Mouse (Mus musculus): Measurements from ENCODE around the gene Pakap. TPM values are rescaled to one million over a fixed set of nuclear protein-coding genes. Genes with fewer than 3 reads are reported as not detected.

Pakap gene
- total RNA-seq, 2 experiments from 2014 or later: 15.2 to 16.5 TPM

DNA sequence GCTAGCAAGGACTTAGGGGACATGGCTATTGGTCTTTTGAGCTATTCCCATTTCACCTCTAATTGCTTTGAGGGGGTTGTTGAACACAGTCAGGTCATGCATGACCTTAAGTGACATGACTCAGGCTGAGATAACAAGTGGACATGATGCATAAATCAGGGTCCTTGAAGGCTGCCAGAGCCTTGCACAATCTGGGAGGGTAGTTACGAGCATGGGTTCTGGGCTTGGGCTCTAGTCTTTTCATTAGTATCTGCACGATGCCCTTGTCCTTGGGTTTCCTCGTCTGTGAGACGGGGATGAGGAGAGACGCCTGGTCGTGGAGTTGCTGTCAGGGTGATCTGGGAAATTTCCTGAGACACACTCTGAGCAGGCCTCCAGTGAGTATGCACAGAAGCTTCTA, 6.7 kb downstream of the Pakap start:
- DNase-seq: no peak

DNA sequence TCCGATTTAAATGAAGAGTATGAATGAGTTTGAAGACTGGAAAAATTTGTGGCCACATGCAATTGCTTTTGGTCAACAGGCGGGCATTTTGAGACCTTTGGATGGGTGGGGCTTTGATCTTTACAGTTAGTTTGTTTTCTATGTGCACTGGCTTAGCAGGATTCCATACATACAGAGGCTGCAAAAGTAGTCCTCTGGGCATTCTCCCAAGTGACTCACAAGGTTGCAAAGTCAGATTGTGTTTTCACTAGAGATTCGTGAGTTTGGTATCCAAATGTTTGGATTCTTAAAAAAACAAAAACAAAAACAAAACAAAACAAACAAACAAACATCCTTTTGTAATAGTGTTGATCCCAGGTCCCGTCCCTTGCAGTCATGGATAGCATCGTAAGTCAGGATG, 7.7 kb downstream of the Pakap start:
- DNase-seq: no peak

DNA sequence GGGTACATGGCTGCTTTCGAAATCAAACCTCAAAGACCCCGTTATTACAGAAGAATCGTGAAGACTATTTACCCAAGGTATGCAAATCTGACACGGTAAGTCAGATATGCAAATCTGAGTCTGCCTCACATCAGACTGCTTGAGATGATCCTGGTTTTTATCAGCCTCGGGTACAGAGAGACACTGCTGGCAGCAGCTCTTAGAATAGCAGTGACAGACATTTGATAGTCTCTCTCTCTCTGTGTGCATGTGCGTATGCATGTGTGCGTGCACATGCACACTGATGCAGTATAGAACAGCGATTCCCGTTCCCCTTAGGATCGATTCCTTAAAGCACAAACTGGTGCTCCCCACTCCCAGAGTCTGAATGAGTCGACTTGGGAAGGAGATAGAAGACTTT, 8.1 kb downstream of the Pakap start:
- DNase-seq: no peak

DNA sequence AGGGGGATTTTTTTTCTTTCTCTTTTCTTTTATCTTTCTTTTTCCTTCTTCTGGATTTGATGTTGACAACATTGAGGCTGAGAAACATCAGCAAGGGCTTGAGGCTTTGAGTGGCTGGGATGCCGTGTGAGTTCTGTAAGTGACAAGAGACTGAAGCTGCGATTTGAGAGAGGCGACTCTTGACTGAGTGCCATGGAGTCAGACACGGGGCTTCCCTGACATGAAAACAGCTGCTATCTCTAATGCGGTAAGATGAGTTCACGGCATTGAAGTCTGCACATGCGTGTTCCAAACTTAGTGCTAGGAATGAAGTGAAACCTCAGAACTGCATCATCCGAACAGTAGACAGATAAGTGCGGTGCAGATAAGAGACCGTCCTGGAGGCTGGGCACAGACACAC, 11.7 kb downstream of the Pakap start:
- DNase-seq: no peak

DNA sequence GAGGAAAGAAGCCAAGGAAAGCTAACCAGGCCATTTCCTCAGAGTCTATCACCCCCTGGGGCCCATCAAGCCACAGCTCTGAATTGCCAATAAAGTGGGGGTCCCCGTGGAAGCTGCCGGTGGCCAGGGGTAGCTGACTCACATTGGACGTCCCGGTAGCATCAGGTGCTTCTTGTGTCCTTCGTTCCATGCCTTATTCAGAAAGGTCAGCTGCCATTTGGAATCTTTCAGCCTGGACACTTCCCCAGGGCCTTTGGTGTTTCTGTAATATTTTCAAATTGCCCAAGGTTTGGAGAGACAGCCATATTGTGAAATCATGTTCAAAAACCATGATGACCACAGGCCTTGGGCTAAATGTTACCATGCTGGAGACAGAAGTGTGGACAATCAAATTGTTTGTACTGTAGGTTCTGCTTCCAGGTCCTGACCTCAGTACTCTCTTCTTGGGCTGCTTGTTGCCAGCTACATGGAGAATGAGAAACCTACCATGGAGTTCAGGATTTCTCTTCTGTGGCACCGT, 17.4 kb downstream of the Pakap start:
- no peak for DNase-seq

DNA sequence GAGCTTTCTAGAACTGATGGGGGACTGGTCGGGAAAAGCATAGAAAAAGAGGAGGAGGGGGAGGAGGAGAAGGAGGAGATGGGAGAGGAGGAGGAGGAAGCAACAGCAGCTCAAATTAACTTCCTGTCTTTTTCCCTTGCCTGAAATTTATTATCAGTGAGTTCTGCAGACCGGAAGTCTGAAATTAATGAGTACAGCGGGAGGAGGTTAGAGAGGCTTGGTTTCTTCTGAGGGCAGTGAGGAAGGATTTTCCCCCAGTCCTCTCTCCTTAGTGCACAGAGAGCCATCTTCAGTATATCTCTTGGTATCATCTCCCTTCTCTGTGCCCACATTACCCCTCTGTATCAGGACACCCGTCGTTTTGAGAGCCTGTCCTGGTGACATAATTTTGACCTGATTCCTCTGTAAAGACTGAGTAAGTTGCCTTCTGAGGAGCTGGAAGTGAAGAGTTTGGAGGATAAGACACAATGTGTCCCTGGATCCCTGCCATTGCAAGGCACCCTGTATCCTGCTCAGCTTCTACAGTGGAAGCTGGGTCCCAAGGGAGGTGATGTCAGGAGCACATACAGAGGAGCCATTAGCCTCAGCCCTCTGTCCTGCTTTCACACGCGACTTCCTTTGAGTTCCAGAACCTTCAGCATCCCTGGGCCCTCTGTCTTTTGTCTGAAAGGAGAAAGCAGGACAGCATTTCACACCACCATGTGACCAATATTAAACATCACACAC, 19.1 kb downstream of the Pakap start:
- DNase-seq: no peak

DNA sequence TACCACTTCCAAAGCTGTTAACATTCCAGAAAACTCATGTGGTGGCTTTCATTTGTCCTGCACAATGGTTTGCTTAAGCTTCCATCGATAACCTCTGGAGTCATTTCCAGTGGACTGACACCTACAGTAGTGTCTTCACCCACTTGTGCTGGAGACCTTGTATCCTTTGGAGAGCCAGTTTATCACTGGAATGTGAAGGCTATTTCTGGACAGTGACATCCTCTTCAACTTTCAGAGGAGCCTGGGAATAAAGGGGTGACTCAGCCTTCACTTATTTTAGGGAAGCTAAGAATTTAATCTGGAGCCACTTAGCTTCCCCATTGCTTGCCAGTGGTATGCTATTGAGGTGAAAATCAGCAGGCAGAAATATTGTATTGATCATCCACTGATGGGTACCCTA, 20.4 kb downstream of the Pakap start:
- DNase-seq: no peak

DNA sequence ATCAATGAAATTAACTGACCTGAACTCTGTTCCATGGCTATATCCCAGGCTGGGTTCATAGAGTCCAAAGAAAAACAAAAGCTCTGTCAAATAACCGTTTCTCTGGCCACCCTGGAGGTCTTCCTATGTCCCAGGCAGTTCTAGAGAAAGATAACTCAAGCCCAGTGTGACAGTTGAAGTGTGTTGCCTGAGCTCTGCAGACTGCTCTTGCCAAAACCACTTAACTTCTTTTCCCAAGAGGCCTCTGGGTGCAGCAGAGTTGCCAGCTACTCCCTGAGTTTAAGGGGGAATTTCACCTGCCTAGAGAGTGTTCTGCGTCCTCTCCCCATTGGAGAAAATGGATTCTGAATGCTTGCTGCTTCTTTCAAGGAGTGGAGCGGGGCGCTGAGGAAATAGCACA, 24.8 kb downstream of the Pakap start:
- DNase-seq: no peak

DNA sequence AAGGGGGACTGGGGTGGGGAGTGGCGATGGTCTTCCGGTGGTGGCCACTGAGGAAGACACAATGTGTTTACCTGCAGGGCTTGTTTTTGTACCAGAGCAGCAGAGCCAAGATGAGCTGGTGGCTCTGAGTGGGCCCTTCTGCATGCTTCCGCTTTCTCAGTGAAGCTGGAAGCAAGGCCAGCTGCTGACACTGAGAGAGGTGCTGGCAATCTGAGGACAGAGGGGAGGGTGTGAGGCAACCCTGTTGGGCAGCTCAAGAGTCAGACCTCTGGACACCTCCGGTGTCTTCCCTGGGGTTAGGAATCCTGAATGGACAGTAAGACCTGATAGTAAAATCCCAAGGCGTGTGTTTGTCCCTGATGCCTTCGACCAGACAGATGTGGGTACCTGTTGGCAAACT, 32.0 kb downstream of the Pakap start:
- no peak for DNase-seq

DNA sequence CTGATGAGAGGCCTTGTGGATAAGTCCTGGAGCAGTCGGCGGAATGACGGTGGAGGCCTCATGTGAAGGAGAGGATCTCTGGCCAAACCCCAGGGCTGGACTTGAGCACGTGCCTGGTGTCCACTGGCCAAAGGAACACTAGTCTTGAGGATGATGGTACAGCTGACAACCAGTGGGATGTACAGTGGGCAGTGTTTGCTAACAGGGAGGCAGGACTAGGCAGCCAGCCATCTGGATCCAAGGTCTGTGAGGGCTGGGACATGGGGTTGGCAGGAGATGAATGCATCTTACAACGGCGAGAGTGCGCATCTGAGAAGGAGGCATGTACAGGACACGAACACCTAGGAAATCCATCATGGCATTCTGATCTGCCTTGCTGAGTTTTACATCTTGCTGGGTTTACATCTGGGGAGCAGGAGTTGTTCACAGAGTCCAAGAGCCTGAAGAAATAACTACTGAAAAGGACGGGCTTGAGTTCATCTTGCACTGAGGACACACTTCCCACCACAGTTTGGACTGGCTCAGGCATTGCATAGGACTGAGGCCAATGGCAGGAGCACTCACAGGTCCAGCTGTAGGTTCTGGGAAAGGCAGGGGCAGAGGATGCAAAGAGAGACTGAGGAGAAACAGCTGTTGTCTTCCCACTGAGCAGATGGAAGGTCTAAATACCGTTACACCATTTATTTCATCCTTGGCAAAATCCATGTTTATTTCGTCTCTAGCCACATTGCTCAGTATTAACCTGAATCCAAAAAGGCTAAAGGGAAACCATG, 32.9 kb downstream of the Pakap start:
- DNase-seq: no peak

DNA sequence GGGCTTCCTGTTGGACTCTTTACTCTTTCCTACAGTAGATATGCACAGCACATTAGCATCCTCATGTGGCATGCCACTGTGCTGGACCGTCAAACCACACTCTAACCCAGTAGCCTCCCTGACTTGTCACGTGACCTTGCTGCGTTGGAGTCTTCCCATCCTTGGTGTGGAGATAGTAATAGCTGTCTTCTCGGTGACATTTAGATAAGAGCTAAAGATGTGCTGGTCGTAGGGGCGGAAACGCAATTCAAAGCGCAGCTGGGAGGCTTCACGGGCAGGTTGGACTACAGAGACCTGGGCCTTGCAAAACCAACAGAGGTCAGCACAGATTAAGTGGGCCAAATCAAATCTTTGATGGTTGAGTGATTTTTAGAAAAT, 33.5 kb downstream of the Pakap start:
- DNase-seq: no peak

DNA sequence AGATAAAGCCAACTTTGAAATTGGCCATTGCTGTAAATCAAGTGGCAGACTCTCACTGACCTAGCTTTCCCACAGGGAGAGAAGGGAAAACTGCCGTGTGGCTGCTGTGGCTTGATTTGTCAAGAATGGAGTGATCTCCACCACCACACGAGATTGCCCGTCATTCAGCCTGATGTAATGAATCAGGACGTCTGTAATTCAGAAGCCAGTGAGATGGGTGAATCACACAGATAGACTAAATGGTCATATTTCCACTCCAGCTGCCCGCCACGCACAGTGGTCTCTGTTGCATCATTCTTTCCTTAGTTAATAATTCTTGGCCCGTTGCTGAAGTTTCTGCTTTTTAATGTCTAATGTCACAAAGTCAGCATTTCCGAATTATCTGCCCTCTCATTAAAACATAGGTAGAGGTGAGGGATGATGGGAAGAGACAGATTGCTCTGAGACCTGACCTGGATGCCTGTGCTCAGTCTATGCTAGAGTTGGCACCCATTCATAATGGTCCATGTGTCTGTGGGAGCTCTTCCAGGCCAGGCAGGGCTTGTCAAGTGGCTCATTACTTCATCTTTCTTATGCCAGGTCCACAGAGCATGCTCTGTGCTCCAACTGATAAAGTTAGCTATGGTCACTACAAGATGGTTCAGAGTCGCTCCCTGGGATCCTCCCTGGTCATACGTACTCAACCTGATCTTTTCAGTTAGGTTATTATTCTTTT, 34.1 kb downstream of the Pakap start:
- no peak for DNase-seq

DNA sequence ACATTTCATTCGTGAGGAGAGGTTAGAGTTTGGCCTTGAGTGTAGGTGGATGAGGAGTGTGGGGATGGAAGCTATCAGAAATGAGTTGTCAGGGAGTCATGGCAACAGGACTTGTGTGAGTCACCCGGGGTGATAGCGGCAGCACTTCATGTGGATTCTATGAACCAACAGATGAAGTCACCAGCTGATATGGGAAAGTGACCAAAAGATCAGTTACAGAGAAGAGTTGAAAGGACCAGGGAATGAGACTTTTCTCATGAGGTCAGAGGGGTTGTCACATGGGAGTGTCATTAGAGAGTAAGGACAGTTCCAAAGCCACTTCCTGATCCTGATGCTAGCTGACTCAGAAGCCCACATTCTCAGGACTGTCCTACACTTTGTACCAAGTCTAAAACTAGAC, 38.3 kb downstream of the Pakap start:
- DNase-seq: no peak

DNA sequence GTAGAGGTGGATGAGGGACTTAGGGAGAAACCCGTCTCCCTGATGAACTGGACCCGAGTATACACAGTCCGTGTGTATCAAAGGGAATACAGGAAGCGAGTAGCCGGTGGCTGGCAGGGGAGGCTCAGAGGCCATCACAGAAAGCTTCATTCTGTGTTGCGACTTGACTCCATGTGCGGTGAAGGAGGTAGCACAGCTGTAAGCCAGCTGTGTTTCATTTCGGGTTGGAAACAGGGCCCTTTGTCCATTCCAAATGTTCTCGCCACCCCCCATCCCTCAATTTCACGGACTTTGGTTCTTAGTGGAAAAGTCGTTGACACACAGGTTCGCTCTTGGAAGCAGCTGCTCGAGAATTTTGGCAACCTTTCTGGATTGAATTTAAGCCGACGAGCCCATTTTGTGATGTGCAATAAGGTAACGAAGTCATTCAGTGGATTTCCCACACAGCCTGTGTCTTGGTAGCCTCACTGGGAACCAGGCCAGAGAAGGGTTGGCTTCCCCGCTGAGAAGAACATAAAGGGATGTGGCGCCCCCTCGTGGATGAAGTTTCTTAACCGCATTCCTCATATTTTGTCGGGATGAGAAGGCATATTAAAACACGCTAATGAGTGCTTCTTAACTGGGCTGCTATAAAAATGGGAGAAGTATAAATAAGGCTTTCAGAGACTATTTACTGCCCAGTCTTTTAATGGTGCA, 39.4 kb downstream of the Pakap start:
- peak; percentile 98 for DNase-seq

DNA sequence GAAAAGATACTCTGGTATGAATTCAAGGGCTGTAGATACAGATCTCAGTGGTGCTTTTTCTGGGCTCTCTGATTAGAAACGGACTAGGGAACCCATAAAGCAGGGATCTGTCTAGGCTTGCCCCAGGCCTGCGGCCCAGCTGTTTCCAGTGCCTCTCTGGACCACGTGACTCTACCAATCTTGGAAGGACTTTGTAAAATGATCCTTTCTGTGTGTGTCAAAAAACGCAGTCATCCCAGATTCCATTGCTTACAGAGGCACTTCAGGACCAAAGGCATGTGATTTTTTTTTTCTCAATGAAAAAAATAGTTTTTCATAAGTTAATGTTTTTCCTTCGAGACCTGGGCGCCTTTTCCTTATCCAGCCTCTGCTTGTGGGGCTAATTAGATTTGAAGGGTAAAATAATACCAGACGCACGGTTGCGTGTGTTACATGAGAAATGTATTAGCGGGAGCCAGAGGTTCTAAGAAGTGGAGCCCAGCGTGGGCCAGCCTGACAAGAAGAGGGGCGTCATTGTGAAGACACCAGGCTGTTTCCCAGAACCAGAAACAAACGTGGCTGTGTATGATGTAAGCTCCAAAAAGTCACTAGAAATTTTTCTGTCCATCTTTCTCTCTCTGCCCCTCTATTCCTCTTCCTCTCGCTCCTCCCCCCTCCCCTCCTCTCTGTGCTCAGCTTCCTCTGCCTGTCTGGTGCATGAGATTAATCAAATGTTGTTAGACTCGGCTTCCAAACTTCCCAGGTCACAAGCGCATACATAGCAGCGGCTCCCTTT, 43.5 kb downstream of the Pakap start:
- DNase-seq: no peak

DNA sequence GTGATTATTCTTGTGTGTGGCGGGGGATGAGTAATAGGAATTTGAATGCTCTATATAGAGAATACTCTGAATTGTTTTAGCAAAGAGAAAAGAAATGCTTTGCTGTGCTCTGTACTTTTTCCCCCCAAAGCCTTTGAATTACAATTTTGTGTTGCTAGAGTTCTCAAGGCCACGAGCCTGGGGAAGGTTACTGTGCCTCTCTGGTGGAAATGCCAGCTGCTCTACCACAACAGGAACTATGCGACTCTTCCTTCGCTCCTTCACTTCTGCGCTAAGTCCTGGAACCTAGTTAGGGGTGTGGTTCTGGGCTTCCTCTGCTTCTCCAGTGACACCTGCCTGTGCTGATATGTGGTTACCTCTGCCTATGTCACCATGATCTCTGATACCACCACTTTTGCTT, 44.7 kb downstream of the Pakap start:
- DNase-seq: no peak

DNA sequence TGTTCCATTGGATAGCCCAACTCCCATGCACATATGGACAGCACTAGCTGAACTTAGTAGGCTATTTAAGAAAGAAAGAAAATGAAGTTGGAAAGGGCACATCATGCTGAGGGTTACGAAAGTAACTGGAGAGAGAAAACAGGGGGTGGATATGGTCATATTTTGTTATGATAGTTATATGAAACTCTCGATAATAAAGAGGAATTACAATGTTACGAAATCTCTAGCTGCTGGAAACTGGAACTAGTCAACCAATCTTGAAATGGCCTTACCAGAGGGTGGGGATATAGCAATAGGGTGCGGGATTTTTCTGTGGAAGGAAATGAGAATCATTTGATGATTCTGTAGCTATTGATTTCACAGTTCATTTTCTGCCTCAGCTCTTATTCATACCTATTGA, 46.7 kb downstream of the Pakap start:
- no peak for DNase-seq

DNA sequence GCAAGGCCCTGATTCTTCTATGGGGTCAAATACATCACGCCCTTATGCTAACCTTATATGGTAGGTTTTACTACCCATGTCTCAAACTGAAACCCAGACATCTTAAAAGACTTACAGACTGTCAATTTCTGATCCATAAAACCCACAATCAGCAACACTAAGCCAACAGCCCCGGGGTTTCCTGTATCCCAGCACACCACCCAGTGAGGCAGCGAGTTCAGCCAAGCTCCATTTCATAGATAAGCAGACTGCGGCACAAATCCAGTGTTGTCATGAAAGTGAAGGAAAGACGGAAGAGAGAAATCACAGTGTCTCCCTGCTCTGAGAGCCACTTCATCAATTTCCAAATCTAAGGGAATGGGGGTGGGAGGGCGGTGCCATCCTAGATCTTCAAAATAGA, 50.8 kb downstream of the Pakap start:
- no peak for DNase-seq

DNA sequence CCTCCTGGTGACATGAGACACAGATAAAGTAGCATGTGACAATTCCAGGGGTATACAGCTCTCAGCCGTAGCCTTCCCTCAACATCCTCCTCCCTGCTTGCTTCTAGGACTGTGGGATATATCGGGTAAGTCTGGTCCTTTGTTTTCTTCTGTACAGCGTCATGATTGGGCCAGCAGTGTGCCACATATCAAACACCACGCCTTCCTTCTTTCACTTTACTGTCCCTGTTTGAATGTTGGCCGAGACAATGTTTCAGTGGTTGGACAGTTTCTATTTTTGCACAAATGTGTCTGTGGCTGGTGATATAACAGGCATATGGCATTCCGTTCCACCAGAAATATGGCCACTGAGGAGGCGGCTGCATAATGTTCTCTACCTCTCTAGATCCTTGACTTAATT, 54.8 kb downstream of the Pakap start:
- no peak for DNase-seq

DNA sequence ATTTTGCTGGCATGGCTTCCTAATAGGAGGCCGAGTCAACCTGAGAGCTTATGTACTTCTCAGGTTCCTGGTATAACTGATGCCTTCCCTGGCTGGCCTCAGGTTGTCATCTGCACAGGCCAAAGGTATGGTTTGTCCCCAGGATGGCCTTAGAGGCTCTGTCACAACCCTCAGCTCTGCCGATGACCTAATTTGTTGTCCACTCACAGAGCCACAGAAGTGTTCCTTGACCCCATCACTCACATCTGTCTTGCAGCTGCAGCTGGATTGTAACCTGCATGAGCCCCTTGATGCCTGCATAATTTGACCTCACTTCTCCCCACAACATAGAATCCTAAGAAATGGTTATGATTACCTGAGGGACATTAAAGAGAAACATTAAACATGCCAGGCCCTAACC, 56.8 kb downstream of the Pakap start:
- DNase-seq: no peak

DNA sequence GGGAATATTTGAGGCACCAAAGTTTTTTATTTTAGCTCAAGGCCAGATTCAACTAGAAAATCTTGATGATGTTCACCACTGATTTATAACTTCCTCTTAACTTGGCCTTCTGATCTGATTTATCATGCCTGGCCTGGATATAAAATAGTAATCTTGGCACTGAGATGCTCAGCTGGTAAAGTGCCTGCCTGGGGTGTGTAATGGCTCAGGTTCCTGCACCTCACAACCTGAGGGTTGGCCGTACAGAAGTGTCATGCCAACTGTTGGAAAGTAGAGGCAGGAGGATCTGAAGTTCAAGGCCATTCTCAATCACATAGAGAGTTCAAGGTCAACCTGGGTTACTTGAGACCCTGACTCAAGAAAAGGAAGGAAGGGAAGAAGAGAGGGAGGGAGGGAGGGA, 57.3 kb downstream of the Pakap start:
- no peak for DNase-seq

DNA sequence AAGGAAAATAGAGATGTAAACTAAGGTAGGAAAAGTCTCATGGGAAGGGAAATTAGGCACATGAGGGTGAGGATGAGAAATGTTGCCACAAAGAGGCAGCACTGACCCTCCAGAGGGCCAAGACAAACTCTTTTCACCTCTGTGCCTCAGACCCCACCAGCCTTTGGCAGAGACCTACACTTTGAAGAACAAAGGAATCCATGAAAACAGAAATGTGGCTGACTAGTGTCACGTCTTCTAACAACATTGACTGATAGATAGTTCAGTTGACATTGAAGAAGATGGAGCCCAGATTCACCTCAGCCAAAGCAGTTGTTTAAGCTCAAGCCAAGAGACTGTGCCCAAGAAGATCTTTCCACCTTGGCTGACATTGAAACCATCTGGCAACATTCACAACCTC, 57.8 kb downstream of the Pakap start:
- DNase-seq: no peak
